Mouse (Mus musculus) erythroblast, embryonic 14.5 days (primary cell): ENCODE measurements around the gene Pik3ca. TPM values are rescaled to one million over a fixed set of nuclear protein-coding genes. Genes with fewer than 3 reads are reported as not detected.

Experiments
- H3K27me3 ChIP-seq: 2 replicates; pipeline ENCODE4 v1.6.1; 2012; ENCODE audit warnings: inconsistent platforms; ENCODE audit not compliant: control insufficient read depth
- H3K36me3 ChIP-seq: 2 replicates; pipeline ENCODE4 v1.6.1; 2012; ENCODE audit warnings: mild to moderate bottlenecking, inconsistent platforms; ENCODE audit not compliant: control insufficient read depth
- H3K4me1 ChIP-seq: 2 replicates; pipeline ENCODE4 v1.6.1; 2012; ENCODE audit warnings: inconsistent platforms; ENCODE audit not compliant: control insufficient read depth
- H3K4me3 ChIP-seq: replicated peaks from 2 replicates; pipeline ENCODE3; 2012; ENCODE audit warnings: moderate library complexity, mild to moderate bottlenecking, inconsistent platforms
- H3K9me3 ChIP-seq: 2 replicates; pipeline ENCODE4 v1.6.1; 2012; ENCODE audit warnings: low read length, inconsistent platforms, mixed read lengths; ENCODE audit not compliant: control insufficient read depth
- GATA1 ChIP-seq: IDR thresholded peaks from 2 replicates; pipeline ENCODE4 v1.6.1; 2012; ENCODE audit warnings: low read length, inconsistent platforms, mixed read lengths
- TAL1 ChIP-seq: IDR thresholded peaks from 3 replicates; pipeline ENCODE4 v1.6.1; 2012; ENCODE audit warnings: low read length, inconsistent platforms, mixed read lengths
- polyA plus RNA-seq: library from polyadenylated mRNA; stranded (reverse); fragments of >175 nt; gene quantifications from 2 replicates; pipeline ENCODE4 v1.2.3, GENCODE M21; 2012

The Pik3ca gene
- polyA plus RNA-seq: 0.11 and 0.21 TPM in 2 replicates

GRCm38 (mm10) chr3:32397461-32398174 is at the start of gene Pik3ca:
Gene Pik3ca (plus strand): TSS chr3:32397671.
- peaks cover 36% of the 10 kb centered on the region for H3K4me1 ChIP-seq
- TF ChIP-seq TAL1: no peak
- TF ChIP-seq GATA1: no peak
- no peaks in the 10 kb centered on the region for H3K9me3 ChIP-seq
- H3K36me3 ChIP-seq: peaks cover 3% of the 10 kb centered on the region
- H3K4me3 ChIP-seq: peak within 1 kb of the TSS; percentile 94
- no peaks in the 10 kb centered on the region for H3K27me3 ChIP-seq

GRCm38 (mm10) chr3:32347881-32348280 is 49.6 kb upstream of the Pik3ca start:
- TF ChIP-seq TAL1 (no peak), GATA1 (no peak)
- no peaks in the 10 kb centered on the region for H3K27me3 ChIP-seq
- H3K36me3 ChIP-seq: no peaks in the 10 kb centered on the region
- no peaks in the 10 kb centered on the region for H3K4me1 ChIP-seq
- no peaks in the 10 kb centered on the region for H3K9me3 ChIP-seq
- no peak overlapping the region for H3K4me3 ChIP-seq

GRCm38 (mm10) chr3:32361221-32361620 is 36.2 kb upstream of the Pik3ca start:
- H3K36me3 ChIP-seq: no peaks in the 10 kb centered on the region
- no peak overlapping the region for H3K4me3 ChIP-seq
- peaks cover 15% of the 10 kb centered on the region for H3K4me1 ChIP-seq
- TF ChIP-seq TAL1: no peak
- H3K27me3 ChIP-seq: peaks cover 23% of the 10 kb centered on the region
- no peaks in the 10 kb centered on the region; the same call in 1 of the 2 replicates for H3K9me3 ChIP-seq

- H3K4me3 ChIP-seq: no peak overlapping the region
Observed at GRCm38 (mm10) chr3:32364195-32364594, 33.3 kb upstream of the Pik3ca start.

GRCm38 (mm10) chr3:32364841-32365545 is 32.5 kb upstream of the Pik3ca start:
- TF ChIP-seq TAL1: no peak
- no peak for TF ChIP-seq GATA1
- no peaks in the 10 kb centered on the region; the same call in 1 of the 2 replicates for H3K9me3 ChIP-seq

More at GRCm38 (mm10) chr3:32364195-32364594, 33.3 kb upstream of the Pik3ca start:
- H3K27me3 ChIP-seq: peaks cover 42% of the 10 kb centered on the region
- no peaks in the 10 kb centered on the region; the same call in 1 of the 2 replicates for H3K9me3 ChIP-seq
- no peaks in the 10 kb centered on the region for H3K36me3 ChIP-seq
- peaks cover 19% of the 10 kb centered on the region for H3K4me1 ChIP-seq
- TF ChIP-seq GATA1 (no peak), TAL1 (no peak)

GRCm38 (mm10) chr3:32365546-32366245 is 31.8 kb upstream of the Pik3ca start, which contains the start of gene Zmat3:
Gene Zmat3 (minus strand): TSS chr3:32366014.
- Histone ChIP-seq H3K9me3 (no peaks in the 10 kb centered on the region; the same call in 1 of the 2 replicates), H3K27me3 (peaks cover 42% of the 10 kb centered on the region), H3K4me3 (peak within 1 kb of the TSS; percentile 75), H3K4me1 (peaks cover 19% of the 10 kb centered on the region), H3K36me3 (no peaks in the 10 kb centered on the region)
- TF ChIP-seq GATA1: no peak
- no peak for TF ChIP-seq TAL1

More at GRCm38 (mm10) chr3:32364841-32365545, 32.5 kb upstream of the Pik3ca start:
- Histone ChIP-seq H3K4me1 (peaks cover 19% of the 10 kb centered on the region), H3K27me3 (peaks cover 42% of the 10 kb centered on the region), H3K4me3 (peak overlapping the region; percentile 75), H3K36me3 (no peaks in the 10 kb centered on the region)

DNA sequence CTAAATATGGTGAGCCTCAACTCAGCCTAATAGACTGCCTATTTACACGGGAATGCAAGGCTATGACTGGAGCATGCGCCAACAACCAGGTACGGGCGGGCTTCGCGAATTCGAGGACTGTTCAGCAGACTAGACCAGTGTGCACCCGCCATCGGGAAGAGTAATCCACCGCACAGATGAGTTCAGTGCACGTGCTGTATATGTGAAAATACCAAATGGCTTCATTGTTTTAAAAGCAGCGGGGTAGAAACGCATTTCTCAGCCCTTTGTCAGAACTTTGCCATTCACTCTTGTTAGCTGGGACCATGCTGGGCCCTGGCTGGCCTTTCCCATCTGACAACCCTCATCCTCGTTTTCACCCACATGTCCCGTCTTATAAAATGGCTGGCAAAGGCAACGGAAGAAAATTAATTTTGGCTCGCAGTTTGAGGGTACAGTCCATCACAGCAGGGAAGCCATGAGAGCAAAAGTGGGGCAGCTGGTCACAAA is 31.2 kb upstream of the Pik3ca start:
- peaks cover 19% of the 10 kb centered on the region for H3K4me1 ChIP-seq
- TF ChIP-seq GATA1 (no peak), TAL1 (no peak)
- H3K9me3 ChIP-seq: no peaks in the 10 kb centered on the region; the same call in 1 of the 2 replicates
- peaks cover 42% of the 10 kb centered on the region for H3K27me3 ChIP-seq
- peak overlapping the region; percentile 75 for H3K4me3 ChIP-seq
- no peaks in the 10 kb centered on the region for H3K36me3 ChIP-seq

DNA sequence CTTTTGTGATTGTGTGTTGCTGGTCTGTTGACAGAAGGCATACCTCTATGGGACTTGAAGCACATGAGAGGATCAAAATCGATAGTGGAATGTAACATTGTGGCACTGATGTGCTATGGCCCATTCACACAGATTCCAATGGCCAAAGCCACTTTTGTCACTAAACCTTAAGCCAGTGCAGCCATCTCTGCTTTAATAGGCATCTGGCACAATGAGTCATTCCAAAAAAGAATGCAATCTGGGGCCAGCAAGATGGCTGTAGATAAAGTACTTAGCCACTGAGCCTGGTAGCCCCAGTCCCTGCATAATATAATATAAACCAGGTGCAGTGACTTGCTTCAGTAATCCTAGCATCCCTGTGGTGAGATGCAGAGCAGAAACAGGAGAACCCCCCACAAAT is 30.0 kb upstream of the Pik3ca start:
- Histone ChIP-seq H3K27me3 (peaks cover 42% of the 10 kb centered on the region), H3K9me3 (no peaks in the 10 kb centered on the region; the same call in 1 of the 2 replicates), H3K4me3 (no peak overlapping the region), H3K4me1 (peaks cover 22% of the 10 kb centered on the region), H3K36me3 (no peaks in the 10 kb centered on the region)
- TF ChIP-seq GATA1 (no peak), TAL1 (no peak)
